Mouse (Mus musculus) megakaryocyte-erythroid progenitor cell, adult 5-6 weeks (primary cell): Measurements from ENCODE around the gene Pde4d. TPM values are rescaled to one million over a fixed set of nuclear protein-coding genes. Genes with fewer than 3 reads are reported as not detected.
"Not testable (repeated sequence)": the region's sequence is repeated elsewhere in the genome, so short reads cannot be mapped to it uniquely, and the experiment has no call there.

Experiments used
- ATAC-seq: replicated peaks from 2 replicates; pipeline ENCODE4 v1.8.0; 2016; ENCODE audit warnings: mild to moderate bottlenecking, inconsistent platforms; ENCODE audit not compliant: severe bottlenecking, poor library complexity, low FRiP score, low TSS enrichment
- total RNA-seq, 2 experiments: library from RNA; stranded (forward) in 1 of 2; stranded (reverse) in 1 of 2; fragments of 200-1000, 215-1000 nt in 1 of 2; fragments of >200 nt in 1 of 2; fragmentation: Nextera tagmentation in 1 of 2; gene quantifications; 2 replicates each; pipeline ENCODE4 v1.2.3; 2014 to 2017

The Pde4d gene
- total RNA-seq, 2 experiments from 2014 or later, result 52.9 to 108 TPM

DNA sequence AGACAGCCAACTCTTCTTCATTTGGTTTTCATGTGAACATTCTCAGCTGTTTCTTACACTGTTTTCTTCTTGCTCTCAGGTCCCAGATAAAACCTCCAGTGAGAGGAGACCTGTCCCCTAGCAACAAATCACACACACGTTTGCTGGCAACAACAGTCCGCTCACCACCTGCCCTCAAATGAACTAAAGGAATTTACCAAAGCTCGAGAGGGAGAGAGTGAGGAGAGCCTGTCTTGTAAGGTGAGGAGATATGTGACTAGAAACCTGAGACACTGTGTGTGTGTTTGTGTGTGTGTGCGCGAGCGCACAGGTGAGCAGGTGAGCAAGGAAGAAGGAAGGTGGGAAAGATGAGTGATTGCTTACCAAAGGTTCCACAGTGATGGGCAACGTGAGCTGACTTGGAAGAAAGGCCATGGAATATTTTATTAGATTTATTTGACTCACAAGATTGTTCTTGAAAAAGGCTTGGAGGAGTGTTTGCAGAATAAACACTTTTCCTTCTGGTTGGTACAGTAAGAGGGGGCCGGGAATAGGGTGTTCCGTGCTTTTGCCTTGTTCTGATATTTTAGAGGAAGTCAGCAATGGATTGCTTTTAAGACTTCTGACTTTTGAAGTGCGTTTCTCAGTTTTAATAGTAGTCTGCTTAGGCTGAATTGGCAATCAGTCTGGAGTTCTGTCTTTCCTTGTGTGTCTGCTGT is 204.4 kb downstream of the Pde4d start:
- no peak for ATAC-seq

DNA sequence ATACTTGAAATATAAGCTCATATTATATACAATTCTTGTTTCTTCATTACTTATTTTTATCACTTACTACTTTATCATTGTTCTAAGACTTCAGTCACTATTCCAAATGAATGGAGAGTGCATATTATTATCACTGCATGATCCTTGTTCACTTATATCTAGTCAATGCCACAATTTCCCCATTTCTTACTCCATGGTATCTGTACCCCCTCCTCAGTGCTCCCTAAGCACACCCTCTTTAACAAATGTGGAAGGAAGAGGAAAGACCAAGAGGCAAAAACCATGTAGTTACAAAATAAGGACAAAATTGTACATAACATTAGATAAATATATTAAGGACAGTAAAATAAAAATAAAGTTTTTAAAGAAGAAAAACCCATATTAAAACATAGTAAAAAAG is 216.8 kb downstream of the Pde4d start:
- ATAC-seq, result no peak

DNA sequence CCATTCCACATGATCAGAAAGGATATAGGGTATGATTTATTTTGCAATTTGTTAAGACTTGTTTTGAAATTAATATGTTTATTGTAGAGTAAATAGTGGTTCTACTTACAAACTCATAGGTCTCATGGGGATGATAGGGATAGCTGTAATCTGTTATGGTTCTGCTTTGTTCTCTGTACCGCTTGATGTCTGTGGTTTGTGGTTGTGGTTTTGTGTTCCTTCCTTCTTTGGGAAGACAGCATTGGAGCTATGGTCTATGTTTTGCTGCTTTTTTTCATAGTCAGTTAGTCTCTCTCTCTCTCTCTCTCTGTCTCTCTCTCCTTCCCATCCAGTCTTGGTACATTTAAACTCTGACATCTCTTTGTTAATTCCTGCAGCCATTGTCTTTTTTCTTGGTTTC is 217.3 kb downstream of the Pde4d start:
- ATAC-seq, result no peak; the same call in 1 of the 2 replicates

DNA sequence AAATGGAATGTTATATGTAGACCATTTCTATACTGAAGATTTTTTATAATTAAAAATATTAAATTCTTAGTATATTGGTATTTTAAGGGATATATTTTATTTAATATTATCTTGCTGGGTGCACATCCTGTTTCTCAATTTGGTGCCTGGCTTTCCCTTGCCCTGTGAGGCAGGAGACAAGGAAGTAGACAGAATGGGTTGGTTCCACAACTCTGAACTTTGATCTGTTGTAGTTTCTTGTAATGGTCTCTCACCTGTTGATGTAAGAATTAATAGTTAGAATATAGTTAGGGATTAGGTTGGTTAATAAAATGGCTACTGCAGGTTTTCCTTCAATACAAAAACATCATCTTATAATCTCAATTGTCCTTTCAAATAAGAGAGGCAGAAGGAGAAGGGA is 227.3 kb downstream of the Pde4d start:
- no peak for ATAC-seq

DNA sequence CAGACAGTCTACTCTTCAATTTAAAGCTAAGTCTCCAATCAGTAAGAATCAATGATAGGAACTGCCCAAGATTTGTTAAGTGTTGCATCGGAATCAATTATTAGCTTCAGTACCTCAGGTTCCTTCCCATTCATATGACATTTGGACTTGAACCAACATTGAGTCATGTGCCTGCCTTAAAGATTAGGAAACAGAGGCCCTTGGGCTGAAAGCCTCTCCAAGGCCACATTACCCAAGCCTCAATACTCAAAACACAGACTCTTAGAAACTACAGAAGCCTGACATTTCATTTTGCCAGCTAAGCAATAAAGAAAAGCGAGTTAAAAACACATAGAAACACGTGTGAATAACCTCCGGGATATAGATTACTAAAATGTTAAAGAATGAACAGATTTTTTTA is 233.3 kb downstream of the Pde4d start:
- no peak for ATAC-seq

DNA sequence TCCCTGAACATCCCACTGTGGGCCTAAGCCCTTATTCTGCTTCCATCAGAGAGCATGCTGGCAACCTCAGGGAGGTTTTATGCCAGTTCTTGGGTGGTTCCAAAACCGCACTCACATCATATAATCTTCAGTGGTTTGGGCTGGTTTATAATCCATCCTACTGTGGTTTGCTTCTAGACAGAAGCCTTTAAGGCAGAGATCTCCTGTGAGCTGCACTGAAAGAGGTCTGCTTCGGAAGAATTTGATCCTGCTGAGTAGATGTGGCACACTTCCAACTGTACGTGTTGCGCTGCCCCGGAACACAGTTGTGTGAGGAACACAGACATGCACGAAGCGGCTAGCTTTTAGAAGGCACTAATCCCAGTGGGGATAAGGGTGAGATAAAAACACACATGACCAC is 236.1 kb downstream of the Pde4d start:
- no peak for ATAC-seq

DNA sequence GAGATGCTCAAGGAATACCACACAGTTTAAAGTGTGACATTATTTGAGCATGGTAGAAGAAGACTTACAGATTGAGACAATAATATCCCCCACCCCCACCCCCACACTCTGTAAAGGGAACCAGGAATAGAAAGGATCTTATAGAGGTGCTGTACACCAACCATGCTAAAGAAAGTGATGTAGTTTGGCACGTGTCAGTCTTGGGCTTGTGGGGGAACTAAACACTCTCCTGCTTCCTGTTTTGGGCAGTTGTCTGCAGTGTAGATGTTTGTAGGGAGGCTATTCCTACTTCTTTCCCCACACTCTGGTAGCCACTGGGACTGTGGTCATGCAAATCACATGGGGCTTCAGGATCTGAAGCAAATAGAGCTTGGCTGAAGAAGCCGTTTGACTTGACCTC is 236.5 kb downstream of the Pde4d start:
- ATAC-seq, result no peak

DNA sequence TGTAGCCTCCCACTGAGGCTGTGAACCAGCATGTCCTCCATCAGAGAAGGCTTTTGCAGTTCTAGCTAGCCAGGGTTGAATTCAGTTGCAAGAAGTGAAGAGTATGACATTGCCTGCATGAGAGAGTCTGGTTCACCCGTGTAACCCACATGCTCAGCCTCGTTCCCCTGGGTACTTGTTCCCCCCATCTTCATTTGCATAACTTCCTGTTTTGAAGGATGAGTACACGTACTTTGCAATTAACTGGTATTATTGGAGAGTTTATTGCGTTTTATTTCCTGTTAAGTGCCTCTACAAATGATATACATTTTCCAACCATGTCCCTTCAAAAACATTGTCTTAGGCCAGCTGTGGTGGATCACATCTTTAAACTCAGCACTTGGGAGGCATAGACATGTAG is 237.1 kb downstream of the Pde4d start:
- no peak for ATAC-seq

DNA sequence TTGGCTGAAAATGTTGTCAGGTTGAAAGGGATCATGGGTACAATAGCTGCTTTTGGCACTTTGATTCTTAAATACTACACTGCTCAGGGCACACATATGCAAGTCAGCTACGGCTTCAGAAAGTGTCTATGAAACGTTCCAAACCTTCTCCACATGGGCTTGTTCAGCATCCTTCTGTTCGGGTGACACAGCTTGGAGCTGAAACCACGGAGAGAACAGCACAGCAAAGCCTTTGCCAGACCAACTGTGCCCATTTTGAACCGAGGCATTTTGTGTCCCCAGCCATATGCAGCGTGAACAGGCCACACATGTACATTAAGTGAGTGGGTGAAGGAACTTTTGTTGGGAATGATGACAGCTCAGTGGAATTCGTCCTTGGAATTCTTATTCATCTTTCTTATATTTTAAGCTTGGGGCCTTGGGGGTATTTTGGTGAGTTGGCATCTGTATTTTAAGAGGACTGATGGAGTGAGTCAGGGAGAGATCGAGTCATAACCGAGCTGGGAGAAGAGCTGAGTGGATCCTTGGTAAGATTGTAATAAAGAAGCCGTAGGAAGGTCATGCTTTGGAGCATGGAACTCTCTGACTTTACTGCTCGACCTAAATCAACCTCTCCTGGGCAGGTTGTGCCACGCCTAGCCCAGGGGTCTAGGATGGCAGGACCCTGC is 243.3 kb downstream of the Pde4d start:
- no peak for ATAC-seq

DNA sequence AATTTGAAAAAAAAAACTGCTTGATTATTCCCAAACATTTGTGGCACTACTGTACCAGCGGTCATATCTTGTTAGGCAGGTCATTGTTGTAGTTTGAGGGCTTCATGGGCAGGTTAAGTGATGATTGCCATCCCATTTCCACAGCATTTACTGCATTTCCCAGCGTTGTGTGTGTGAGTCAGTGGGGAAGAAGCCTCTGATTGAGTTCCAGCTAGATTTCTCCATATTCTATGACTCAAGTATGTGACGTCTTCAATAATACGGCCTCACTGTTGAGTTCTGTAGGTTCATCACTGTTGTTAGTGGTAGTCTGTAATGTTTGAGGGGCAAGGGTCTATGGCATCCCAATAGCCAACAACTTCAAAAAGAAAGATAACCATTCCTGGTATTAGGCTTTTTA is 255.7 kb downstream of the Pde4d start:
- ATAC-seq, result no peak

DNA sequence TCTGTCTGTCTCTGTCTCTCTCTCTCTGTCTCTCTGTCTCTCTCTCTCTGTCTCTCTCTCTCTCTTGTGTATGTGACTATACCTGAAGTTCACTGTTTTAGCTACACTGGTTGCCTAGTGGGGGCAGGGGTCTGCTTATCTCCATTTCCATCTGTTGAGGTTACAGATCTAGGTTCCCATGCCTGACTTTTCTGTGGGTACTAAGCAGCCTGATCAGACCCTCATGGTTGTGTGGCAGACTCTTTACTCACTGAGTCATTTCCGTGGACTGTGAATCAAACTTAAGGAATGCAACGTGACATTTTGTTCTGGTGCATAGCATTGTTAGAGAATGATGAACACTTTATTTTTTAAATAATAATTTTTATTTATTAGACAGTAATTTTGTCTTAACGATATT is 264.3 kb downstream of the Pde4d start:
- ATAC-seq, result no peak

DNA sequence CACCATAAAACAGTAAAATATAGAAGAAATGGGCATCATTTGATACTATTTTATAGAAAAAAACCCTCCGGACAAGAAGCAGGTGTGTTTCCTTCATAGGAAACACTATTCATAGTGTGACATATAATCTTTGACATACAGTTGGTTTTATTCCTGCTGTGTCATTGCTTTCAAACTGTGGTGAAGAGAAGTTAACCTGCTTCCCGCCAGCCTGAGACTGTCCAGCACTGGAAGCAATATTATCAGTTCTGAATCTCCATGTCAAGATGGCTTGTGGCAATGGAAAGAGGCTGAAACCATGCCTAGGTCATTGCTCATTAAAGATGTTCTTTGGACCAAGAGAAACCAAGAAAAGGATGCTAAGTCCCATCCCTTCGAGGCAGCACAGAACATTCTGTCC is 265.3 kb downstream of the Pde4d start:
- no peak for ATAC-seq

DNA sequence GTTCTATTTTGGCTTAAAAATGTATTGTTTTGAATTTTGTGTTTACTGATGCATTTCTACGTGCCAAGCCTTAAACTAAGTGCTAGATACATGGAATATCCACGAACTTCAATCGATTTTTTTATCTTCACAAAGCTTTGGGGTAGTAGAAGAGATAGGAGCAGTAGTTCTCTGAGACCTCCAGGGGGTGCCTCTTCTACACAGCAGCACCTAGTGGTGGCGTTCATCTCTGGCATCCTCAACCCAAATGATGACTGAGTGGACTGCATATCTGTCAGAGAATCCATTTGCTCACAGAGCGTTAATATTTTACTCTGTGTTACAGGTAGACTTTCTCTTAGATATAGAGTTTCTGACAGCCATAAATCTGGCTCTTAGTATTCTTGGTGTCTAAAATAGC is 272.5 kb downstream of the Pde4d start:
- peak; percentile 78 for ATAC-seq

DNA sequence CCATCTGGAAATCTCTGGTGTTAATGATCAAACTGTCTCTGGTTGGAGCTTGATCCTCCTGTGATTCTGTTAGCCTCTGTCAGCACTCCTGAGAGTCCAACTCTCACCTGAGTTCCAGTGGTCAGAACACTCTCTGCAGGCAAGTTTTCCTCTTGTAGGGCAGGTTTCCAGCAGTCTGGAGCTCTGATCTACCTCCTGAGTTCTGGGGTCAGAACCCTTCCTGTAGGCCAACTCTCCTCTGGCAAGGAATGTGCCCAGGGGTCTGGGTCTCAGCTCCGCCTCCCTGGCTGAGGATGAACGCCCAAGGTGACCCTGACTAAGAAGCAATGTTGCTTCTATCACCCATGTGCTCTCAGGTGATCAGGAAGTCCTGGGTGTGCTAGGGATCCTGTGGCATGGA is 284.6 kb downstream of the Pde4d start:
- ATAC-seq, result not testable (repeated sequence)

DNA sequence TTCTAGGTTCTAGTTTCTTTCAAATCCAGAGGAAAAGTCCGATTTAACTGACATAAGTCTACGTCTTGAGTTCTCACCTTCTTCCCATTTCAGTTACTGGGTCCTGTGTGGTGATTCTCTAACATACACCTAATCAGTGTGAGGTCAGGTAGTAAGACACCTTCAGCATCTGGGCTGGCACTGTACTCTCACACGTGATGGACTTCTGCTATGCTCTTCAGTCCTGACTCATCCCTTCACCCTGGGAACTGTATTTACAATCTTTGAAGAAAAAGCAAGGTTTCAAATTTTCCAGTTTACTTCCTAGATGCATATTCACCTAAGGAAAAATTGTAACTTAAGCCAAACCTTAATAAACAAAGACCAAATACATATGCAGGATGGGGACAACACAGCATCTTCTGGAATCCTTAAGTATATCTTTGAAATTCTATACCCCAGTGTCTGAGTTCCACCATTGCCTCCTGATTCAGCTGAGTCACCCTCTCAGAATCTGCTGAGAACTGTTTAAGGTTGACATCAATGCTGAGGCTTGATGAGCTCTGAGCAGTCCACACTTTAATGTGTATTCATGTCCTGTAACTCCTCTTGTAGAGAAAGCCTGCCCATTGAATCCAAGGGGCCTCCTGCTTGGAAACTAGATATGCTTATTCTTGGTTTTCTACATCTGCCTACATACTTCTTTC is 301.6 kb downstream of the Pde4d start:
- ATAC-seq, result no peak

DNA sequence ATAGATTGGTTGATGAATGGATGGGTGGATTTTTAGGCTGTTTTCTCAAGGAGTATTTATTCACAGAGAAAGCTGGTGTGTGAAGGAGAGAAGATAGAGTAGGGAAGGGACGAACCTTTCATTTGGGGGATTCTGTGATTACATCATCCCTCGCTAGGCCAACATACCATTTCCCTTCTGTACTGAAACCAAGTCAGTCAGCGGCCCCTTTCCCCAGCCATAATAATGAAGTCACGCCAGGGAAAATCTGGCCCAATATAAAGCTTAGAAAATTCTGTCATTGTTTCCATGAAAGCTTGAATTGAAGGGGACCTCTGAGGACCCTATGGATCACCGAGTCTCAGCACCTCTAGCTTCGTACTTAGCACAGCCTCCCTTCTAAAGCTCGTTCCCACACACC is 307.7 kb downstream of the Pde4d start:
- ATAC-seq, result no peak

DNA sequence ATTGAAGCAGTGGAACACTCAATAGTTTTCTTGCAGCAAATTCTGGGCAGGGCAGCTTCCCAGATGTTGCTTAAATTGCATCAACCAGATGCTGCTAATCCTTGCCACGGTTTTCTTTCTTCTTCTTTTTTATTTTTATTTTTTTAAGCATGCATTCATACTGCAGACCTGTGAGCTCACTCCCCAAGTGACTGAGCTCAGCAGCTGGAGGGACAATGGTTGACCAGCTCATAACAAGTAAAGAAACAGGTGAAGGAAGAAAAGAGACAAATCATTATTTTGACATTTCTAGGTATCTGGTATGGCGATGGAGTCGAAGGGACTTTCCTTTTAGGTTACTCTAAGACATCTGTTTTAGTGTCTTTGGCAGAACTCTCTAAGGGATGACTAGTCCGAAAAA is 308.6 kb downstream of the Pde4d start:
- no peak for ATAC-seq

DNA sequence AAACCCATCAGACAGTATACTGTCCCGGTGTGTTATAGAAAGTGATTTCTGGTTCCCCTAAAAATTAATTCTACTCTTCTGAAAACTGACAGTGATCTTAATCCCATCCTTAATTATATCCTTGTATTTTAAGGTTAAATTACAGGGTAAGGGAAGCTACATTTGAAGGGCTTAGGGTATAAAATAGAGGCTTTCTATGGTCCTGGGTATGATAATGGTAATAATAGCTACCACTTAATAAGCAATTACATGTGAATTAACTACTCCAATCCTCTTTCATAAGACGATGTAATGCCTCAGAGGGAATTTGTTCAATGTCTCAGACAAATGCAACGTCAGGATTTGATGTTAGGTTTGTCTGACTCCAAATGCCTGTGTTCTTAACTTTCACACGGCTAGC is 309.4 kb downstream of the Pde4d start:
- no peak for ATAC-seq

DNA sequence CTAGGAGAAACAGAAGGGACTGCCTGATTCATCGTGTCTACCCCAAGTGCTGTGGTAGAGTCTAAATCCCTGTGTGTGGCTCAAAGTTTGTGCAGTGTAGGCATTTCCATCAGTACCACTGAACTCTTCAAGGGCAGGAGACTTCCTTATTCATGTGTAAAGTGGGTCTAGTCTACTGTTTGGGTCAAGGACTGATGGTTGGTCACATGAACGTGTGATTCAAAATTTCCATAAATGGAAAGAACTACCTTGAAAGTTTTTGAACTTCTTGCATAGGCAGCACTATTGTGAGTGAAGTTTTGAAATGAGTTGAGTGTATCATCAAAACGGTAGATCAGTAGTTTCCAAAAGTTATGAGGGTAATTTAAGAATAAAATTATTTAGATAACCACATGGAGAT is 313.5 kb downstream of the Pde4d start:
- no peak for ATAC-seq

DNA sequence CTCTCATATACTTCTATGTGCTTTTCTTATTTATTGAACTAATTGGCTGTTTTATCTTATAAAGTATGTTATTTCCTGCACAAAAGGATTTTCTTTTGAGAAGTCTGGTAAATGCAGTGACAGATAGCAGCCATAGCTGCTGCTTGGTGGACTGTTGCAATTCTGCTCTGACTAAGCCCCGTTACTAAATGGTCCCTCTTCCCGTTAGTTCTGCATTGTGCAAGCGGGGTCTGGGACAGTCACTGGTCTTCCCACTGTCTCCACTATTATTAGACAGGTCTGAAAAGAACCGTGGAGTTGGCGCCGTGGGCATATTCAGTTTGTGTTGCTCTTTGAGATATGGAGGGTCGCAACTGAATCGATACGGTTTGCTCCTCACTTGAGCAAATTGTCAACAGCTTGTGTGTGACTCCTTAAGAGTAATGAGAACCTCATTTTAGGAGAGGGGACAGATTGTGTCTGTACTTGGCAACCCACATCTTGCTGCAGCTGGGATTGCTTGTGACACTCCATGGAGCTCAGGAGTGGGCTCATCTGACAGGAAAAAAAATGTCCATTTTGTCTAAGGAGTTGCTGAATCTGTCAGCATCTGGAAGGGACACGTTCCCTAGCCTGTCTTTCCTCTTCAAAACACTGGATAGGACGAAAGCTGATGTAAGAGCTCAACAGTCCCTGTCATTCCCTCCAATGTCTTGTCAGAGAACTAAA is 316.4 kb downstream of the Pde4d start:
- no peak for ATAC-seq
